Mouse (Mus musculus): ENCODE data around the gene Zkscan7.
A peak's percentile ranks its signal among the peaks of the same experiment; 100 is the strongest.

Gene Zkscan7

DNA sequence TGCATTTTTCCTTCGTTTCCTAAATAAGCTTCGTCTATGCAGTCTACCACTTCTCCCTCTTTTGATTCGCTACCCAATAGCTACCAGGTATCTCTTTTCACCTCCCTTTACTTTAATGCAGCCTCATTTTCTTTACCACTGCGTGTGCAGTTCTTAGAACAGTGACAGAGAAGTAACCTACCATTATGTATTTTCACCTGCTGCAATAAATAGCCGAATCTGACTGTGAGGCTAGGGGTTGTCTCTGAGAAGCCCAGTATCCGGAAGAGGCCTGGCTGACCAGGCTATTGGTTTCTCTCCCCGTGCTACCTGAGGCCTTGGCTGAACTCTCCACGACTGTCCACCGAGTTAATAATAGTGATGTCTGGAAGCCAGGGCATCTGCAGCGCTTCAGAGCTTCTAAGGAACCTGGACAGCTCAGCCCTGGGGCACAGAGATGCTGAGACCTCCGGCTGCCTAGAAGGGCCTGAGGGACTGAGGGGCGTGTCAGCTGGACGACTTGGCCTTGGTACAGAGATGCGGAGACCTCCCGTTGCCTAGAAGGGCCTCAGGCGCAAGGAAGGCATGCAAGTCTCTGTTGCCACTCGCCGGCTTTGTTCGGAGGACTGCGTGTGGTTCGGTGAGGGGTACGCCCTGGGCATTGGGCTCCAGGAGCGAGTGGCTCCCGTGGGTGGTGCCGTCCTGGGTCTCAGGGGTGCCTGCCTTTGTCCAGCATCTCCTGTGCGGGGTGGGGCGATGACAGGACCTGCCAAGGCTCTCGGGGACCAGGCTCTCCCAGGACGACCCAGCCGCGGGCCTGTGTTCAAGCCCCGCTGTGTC, 17.4 kb downstream of the Zkscan7 start:
- DNase-seq (ENCODE audit: low spot score in 2 of 2), result peak; percentile 35 to 40

DNA sequence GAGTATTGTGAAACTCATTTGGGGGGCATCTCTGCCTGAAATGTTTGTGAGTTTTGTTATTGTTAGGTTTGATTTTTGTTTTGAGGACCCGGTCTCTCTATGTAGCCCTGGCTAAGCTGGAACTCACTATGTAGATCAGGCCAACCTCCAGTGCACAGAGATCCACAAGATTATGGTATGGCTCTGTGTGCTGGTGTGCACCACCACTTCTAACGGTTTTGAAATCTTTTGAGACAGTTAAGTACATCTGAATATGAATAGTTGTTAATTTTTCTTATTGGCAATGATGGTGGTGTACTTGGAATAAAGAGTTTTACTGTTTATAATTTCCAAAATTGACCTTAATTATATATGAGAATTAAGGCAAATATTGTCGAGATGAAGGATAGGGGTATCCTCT, 37.0 kb downstream of the Zkscan7 start:
- DNase-seq (ENCODE audit: low spot score in 2 of 2), result no peak

DNA sequence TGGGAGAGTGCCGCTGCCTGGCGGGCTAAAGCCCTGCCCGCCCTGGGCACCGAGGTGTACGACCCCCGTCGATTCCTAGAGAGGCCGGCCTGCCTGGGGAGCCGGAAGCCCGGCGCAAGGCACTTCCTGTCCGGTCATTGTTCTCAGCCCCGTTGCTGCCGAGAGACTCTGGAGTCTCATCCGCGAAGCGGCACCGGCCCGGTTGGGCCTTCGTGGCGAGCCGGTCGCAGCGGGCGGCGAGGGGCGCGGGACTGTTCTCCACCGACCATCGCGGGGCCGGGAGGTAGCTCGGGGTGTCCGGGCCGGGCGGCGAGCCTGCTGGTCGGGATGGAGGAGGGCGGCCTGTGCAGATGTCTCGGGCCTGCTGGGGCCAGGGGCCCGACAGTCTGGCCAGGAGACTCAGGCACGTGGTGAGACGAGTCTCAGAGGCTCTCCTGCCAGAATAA, 37.5 kb downstream of the Zkscan7 start, which contains the start of gene Zfp105:
TSS of gene Zfp105 (plus strand) at position 137 of the 446 bp plus-strand sequence.
- DNase-seq (ENCODE audit: low spot score in 2 of 2), result peak; percentile 23 to 69

DNA sequence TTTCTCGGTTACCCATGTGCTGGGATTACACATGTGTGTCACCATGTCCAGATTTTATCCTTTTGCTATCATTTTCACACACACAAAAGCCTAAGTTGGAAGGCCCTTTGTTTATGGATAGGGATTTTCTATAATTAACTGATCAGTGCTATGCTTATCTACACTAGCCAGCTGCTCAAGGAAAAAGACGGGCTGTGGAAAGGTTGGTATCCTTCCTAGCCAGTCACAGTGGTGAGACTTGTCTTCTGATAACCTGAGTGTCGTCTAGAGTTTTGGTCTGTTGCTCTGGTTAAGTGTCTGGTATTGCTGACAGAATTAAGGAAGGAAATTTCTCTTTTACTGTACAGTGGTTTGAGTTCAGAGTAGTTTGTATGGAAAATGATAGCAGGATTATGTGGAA, 43.4 kb downstream of the Zkscan7 start:
- DNase-seq (ENCODE audit: low spot score in 2 of 2), result no peak

Data from urinary bladder, adult 18-20 months (tissue).